Mouse (Mus musculus) urinary bladder, postnatal 10 days (tissue): Measurements from ENCODE around the gene Tenm3.

Source experiments
- DNase-seq: peaks from one replicate; pipeline ENCODE4 v3.0.0; 2022; ENCODE audit warnings: low spot score

The Tenm3 gene

GRCm38 (mm10) chr8:48659226-48659625 lies 184.5 kb downstream of the Tenm3 start:
- no peak for DNase-seq

- DNase-seq: no peak
Observed at GRCm38 (mm10) chr8:48655381-48656043, 188.2 kb downstream of the Tenm3 start.

- DNase-seq: no peak
Observed at GRCm38 (mm10) chr8:48649845-48650244, 193.9 kb downstream of the Tenm3 start.

- DNase-seq: no peak
Observed at GRCm38 (mm10) chr8:48649415-48649814, 194.3 kb downstream of the Tenm3 start.

- DNase-seq: no peak
Observed at GRCm38 (mm10) chr8:48646110-48646509, 197.6 kb downstream of the Tenm3 start.

- DNase-seq: no peak
Observed at GRCm38 (mm10) chr8:48638129-48638528, 205.6 kb downstream of the Tenm3 start.

GRCm38 (mm10) chr8:48636979-48637378 lies 206.8 kb downstream of the Tenm3 start:
- DNase-seq: no peak

- no peak for DNase-seq
Observed at GRCm38 (mm10) chr8:48635815-48636214, 207.9 kb downstream of the Tenm3 start.

GRCm38 (mm10) chr8:48633426-48633825 lies 210.3 kb downstream of the Tenm3 start:
- DNase-seq: no peak

- DNase-seq: no peak
Observed at GRCm38 (mm10) chr8:48622517-48623153, 221.1 kb downstream of the Tenm3 start.

- DNase-seq: no peak
Observed at GRCm38 (mm10) chr8:48615088-48615487, 228.7 kb downstream of the Tenm3 start.

- DNase-seq: no peak
Observed at GRCm38 (mm10) chr8:48611934-48612512, 231.7 kb downstream of the Tenm3 start.

GRCm38 (mm10) chr8:48611126-48611525 lies 232.6 kb downstream of the Tenm3 start:
- no peak for DNase-seq

GRCm38 (mm10) chr8:48610316-48610715 lies 233.4 kb downstream of the Tenm3 start:
- no peak for DNase-seq

GRCm38 (mm10) chr8:48609684-48610083 lies 234.1 kb downstream of the Tenm3 start:
- DNase-seq: no peak

- no peak for DNase-seq
Observed at GRCm38 (mm10) chr8:48604190-48604897, 239.4 kb downstream of the Tenm3 start.

- no peak for DNase-seq
Observed at GRCm38 (mm10) chr8:48603165-48603840, 240.4 kb downstream of the Tenm3 start.

GRCm38 (mm10) chr8:48601621-48602020 lies 242.1 kb downstream of the Tenm3 start:
- no peak for DNase-seq

- DNase-seq: no peak
Observed at GRCm38 (mm10) chr8:48599028-48599427, 244.7 kb downstream of the Tenm3 start.

GRCm38 (mm10) chr8:48596332-48596731 lies 247.4 kb downstream of the Tenm3 start:
- DNase-seq: no peak

- no peak for DNase-seq
Observed at GRCm38 (mm10) chr8:48591818-48592217, 251.9 kb downstream of the Tenm3 start.

- no peak for DNase-seq
Observed at GRCm38 (mm10) chr8:48579732-48580131, 264.0 kb downstream of the Tenm3 start.
